Mouse (Mus musculus): ENCODE measurements around the gene Mdga2.

- TF ChIP-seq CTCF (conservative IDR thresholded peaks at IDR 0.05 in 1 of 2, IDR thresholded peaks at IDR 0.05 in 1 of 2; ENCODE audit: low read depth in 2 of 2, low read length in 2 of 2) (no peak), NRF1 (IDR thresholded peaks at IDR 0.05; ENCODE audit: low read depth, low read length) (no peak), CHD2 (IDR thresholded peaks at IDR 0.05; ENCODE audit: low read length) (no peak), ZKSCAN1 (IDR thresholded peaks at IDR 0.05; ENCODE audit: borderline replicate concordance, low read depth, low read length) (no peak), JUND (conservative IDR thresholded peaks at IDR 0.05; ENCODE audit: low read depth, low read length) (no peak)
Measured at GRCm38 (mm10) chr12:67056621-67057020, 165.7 kb downstream of the Mdga2 start.
